Mouse (Mus musculus): ENCODE results near the gene Pimreg.
A peak's percentile ranks its signal among the peaks of the same experiment; 100 is the strongest.

Pimreg gene

GRCm38 (mm10) chr11:72041768-72042607 is at the start of gene Pimreg:
Gene Pimreg (plus strand): TSS chr11:72042032.
- DNase-seq, result peak; percentile 76

- no peak for DNase-seq
Observed at GRCm38 (mm10) chr11:71992438-71992837, 49.4 kb upstream of the Pimreg start.

GRCm38 (mm10) chr11:71995968-71996511 is 45.8 kb upstream of the Pimreg start:
- DNase-seq, result no peak

- DNase-seq, result no peak
Observed at GRCm38 (mm10) chr11:71996805-71997204, 45.0 kb upstream of the Pimreg start.

- no peak for DNase-seq
Observed at GRCm38 (mm10) chr11:72000194-72000593, 41.6 kb upstream of the Pimreg start.

GRCm38 (mm10) chr11:72002138-72002853 is 39.5 kb upstream of the Pimreg start:
- peak; percentile 44 for DNase-seq

- peak; percentile 45 for DNase-seq
Observed at GRCm38 (mm10) chr11:72003171-72003570, 38.7 kb upstream of the Pimreg start.

GRCm38 (mm10) chr11:72005547-72005946 is 36.3 kb upstream of the Pimreg start:
- DNase-seq, result no peak

- no peak for DNase-seq
Observed at GRCm38 (mm10) chr11:72010367-72010766, 31.5 kb upstream of the Pimreg start.

- no peak for DNase-seq
Observed at GRCm38 (mm10) chr11:72010940-72011722, 30.7 kb upstream of the Pimreg start.

GRCm38 (mm10) chr11:72011955-72012354 is 29.9 kb upstream of the Pimreg start:
- DNase-seq, result no peak

- no peak for DNase-seq
Observed at GRCm38 (mm10) chr11:72014674-72015073, 27.2 kb upstream of the Pimreg start.

- DNase-seq, result no peak
Observed at GRCm38 (mm10) chr11:72016518-72017252, 25.1 kb upstream of the Pimreg start.

- DNase-seq, result no peak
Observed at GRCm38 (mm10) chr11:72017253-72017601, 24.6 kb upstream of the Pimreg start.

- DNase-seq, result no peak
Observed at GRCm38 (mm10) chr11:72021015-72021414, 20.8 kb upstream of the Pimreg start.

- no peak for DNase-seq
Observed at GRCm38 (mm10) chr11:72022827-72023226, 19.0 kb upstream of the Pimreg start.

- no peak for DNase-seq
Observed at GRCm38 (mm10) chr11:72023581-72023980, 18.3 kb upstream of the Pimreg start.

- peak; percentile 80 for DNase-seq
Observed at GRCm38 (mm10) chr11:72024193-72024781, 17.5 kb upstream of the Pimreg start.

GRCm38 (mm10) chr11:72025843-72026242 is 16.0 kb upstream of the Pimreg start:
- DNase-seq, result no peak

GRCm38 (mm10) chr11:72026516-72026915 is 15.3 kb upstream of the Pimreg start:
- no peak for DNase-seq

- DNase-seq, result no peak
Observed at GRCm38 (mm10) chr11:72027836-72028235, 14.0 kb upstream of the Pimreg start.

GRCm38 (mm10) chr11:72029143-72029542 is 12.7 kb upstream of the Pimreg start:
- DNase-seq, result no peak
